Mouse (Mus musculus) thymus, adult 2 months (tissue): ENCODE results near the gene Rest. TPM values are rescaled to one million over a fixed set of nuclear protein-coding genes. Genes with fewer than 3 reads are reported as not detected.

ENCODE experiments used
- DNase-seq: peaks from one replicate; pipeline ENCODE4 v3.0.0; 2021
- H3K27ac ChIP-seq: fragments of 200-500 bp; 2 replicates; pipeline ENCODE4 v1.5.1; 2012; ENCODE audit warnings: low read length, control low read depth; ENCODE audit not compliant: control insufficient read depth, insufficient read depth
- H3K27me3 ChIP-seq: fragments of 200-500 bp; 2 replicates; pipeline ENCODE4 v1.6.1; 2012; ENCODE audit warnings: mild to moderate bottlenecking, low read length, moderate library complexity, mixed read lengths; ENCODE audit not compliant: control insufficient read depth, insufficient read depth
- H3K36me3 ChIP-seq: fragments of 200-500 bp; 2 replicates; pipeline ENCODE4 v1.6.1; 2012; ENCODE audit warnings: mild to moderate bottlenecking, low read length, moderate library complexity; ENCODE audit not compliant: control insufficient read depth, insufficient read depth
- H3K4me1 ChIP-seq: fragments of 200-500 bp; replicated peaks from 2 replicates; pipeline ENCODE4 v1.6.1; 2012; ENCODE audit warnings: low read length; ENCODE audit not compliant: control insufficient read depth, insufficient read depth
- H3K4me3 ChIP-seq: fragments of 200-500 bp; 2 replicates; pipeline ENCODE4 v1.5.1; 2012; ENCODE audit warnings: mild to moderate bottlenecking, low read length, control low read depth, moderate library complexity; ENCODE audit not compliant: control insufficient read depth, insufficient read depth
- CTCF ChIP-seq: fragments of 200-500 bp; IDR thresholded peaks from 2 replicates; pipeline ENCODE4 v1.5.1; 2012; ENCODE audit warnings: mild to moderate bottlenecking, control low read depth, low read length, moderate library complexity, borderline replicate concordance; ENCODE audit not compliant: control insufficient read depth, poor library complexity, insufficient read depth; ENCODE audit errors: extremely low read depth
- POLR2A ChIP-seq: fragments of 200-500 bp; IDR thresholded peaks from 2 replicates; pipeline ENCODE4 v1.6.1; 2012; ENCODE audit warnings: mild to moderate bottlenecking, low read length, control low read depth, moderate library complexity; ENCODE audit not compliant: control insufficient read depth, poor library complexity, insufficient read depth; ENCODE audit errors: extremely low read depth
- WGBS: fragments of 180-500 bp; shearing (Covaris S2); methylation state at CpG from one replicate; pipeline ENCODE4 v1.1.7; 2018; 5-methylcytosine and 5-hydroxymethylcytosine counted together
- polyA plus RNA-seq: library from polyadenylated mRNA; depleted of rRNA; stranded (reverse); fragments of >200 nt; gene quantifications from 2 replicates; pipeline ENCODE4 v1.2.3, GENCODE M21; 2012

The Rest gene
- polyA plus RNA-seq, 1 experiment: 14.0 TPM

- H3K4me3 ChIP-seq: no peak overlapping the region
- 73% methylated on average over 8 of the region's 8 CpGs for WGBS
- TF ChIP-seq POLR2A (no peak), CTCF (no peak)
- no peaks in the 10 kb centered on the region; the same call in 1 of the 2 replicates for H3K4me1 ChIP-seq
- H3K27me3 ChIP-seq: no peaks in the 10 kb centered on the region
- no peak for DNase-seq
- no peaks in the 10 kb centered on the region for H3K36me3 ChIP-seq
- H3K27ac ChIP-seq: no peak overlapping the region
Measured at GRCm38 (mm10) chr5:77252115-77252827, 13.0 kb upstream of the Rest start.

- H3K27ac ChIP-seq: no peak overlapping the region
- WGBS: 35% methylated on average over 1 of the region's 1 CpGs
- no peaks in the 10 kb centered on the region for H3K36me3 ChIP-seq
- no peaks in the 10 kb centered on the region; the same call in 1 of the 2 replicates for H3K4me1 ChIP-seq
- no peak for DNase-seq
- TF ChIP-seq POLR2A: no peak
- TF ChIP-seq CTCF: no peak
- H3K27me3 ChIP-seq: no peaks in the 10 kb centered on the region
- H3K4me3 ChIP-seq: no peak overlapping the region
Measured at GRCm38 (mm10) chr5:77253154-77253553, 12.1 kb upstream of the Rest start.

DNA sequence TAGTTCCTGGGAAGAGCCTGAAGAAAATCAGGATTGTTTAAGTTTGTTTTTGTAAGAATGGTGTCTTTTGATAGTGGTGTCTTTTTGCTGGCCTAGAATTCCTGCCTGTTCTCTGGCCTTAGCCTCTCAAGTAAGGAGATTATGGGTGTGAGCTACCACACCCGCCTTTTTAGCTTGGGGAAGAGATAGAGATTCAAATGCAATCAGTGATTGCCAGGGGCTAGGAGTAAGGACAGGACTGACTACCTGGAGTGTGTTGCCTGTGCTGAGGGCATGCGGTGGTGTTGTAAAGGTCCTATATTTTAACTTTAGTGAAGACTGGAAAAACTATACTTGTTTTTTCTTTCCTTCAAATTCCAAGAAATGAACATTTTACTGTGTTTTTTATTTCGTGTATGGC lies 10.9 kb upstream of the Rest start:
- 94% methylated on average over 3 of the region's 3 CpGs for WGBS
- TF ChIP-seq POLR2A (no peak), CTCF (no peak)
- DNase-seq: no peak
- no peak overlapping the region for H3K4me3 ChIP-seq
- no peak overlapping the region for H3K27ac ChIP-seq
- no peaks in the 10 kb centered on the region; the same call in 1 of the 2 replicates for H3K4me1 ChIP-seq
- H3K27me3 ChIP-seq: no peaks in the 10 kb centered on the region
- H3K36me3 ChIP-seq: no peaks in the 10 kb centered on the region

DNA sequence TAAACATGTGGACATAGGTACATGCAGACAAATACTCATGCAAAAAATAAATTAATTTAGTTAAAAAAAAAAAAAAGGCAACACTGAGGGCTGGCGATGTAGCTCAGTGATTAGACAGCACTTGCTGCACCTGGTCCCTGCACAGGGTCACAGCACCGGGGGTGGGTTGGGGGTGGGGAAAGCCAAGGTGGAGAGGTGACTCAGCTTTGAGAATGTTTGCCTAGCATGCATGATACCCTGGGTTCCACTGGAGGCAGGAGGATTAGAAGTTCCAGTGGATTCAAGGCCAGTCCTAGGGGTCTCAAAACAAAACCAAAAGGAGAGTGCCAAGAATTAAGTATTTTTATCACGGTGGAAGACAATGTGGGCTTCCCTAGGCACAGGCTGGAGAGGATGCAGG lies 7.7 kb upstream of the Rest start:
- 89% methylated on average over 3 of the region's 3 CpGs for WGBS
- Histone ChIP-seq H3K36me3 (no peaks in the 10 kb centered on the region), H3K4me1 (no peaks in the 10 kb centered on the region), H3K4me3 (no peak overlapping the region), H3K27ac (no peak overlapping the region), H3K27me3 (no peaks in the 10 kb centered on the region)
- DNase-seq: no peak
- TF ChIP-seq POLR2A (no peak), CTCF (no peak)

DNA sequence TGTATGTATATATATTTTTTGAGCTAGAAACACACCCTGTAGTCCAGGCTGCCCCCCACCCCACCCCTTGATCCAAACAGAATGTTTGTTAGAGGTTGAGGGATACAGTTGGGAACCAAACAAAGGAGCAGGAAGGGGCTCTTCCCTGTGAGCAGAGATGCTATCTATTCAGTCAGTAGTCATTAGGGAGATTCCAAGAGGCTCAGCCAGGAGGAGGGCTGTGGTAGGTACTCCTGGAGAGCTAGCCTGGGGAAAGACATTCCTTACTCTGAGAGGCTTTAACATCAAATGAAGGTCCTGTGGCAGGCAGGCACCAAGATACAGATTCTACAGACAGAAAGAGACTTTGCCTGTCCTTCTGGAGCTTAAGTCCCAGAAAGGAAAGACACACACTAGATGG lies 6.0 kb upstream of the Rest start:
- H3K27ac ChIP-seq: no peak overlapping the region
- no peaks in the 10 kb centered on the region for H3K4me1 ChIP-seq
- no peak for TF ChIP-seq CTCF
- no peak for TF ChIP-seq POLR2A
- no peak for DNase-seq
- H3K27me3 ChIP-seq: no peaks in the 10 kb centered on the region
- H3K4me3 ChIP-seq: no peak overlapping the region
- H3K36me3 ChIP-seq: no peaks in the 10 kb centered on the region

GRCm38 (mm10) chr5:77260141-77260540 lies 5.2 kb upstream of the Rest start:
- DNase-seq: no peak
- H3K36me3 ChIP-seq: no peaks in the 10 kb centered on the region
- no peak overlapping the region for H3K4me3 ChIP-seq
- TF ChIP-seq CTCF (no peak), POLR2A (no peak)
- WGBS: 80% methylated on average over 6 of the region's 6 CpGs
- H3K4me1 ChIP-seq: no peaks in the 10 kb centered on the region; the same call in 1 of the 2 replicates
- no peak overlapping the region for H3K27ac ChIP-seq
- H3K27me3 ChIP-seq: no peaks in the 10 kb centered on the region

DNA sequence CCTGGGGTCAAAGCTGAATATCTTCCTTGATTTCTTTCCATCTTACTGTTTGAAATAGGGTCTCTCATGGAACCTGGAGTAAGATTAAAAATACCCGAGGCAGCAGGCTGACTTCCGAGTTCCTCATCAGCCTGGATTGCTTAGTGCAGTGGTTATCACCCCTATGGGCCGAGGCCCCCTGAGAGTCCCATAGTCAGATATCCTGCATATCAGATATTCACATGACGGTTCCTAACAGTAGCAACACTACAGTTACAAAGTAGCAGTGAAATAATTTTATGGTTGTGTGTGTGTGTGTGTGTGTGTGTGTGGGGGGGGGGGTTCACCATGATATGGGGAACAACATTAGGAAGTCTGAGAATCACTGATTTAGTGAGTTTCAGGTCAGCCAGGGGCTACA lies 4.2 kb upstream of the Rest start:
- H3K36me3 ChIP-seq: no peaks in the 10 kb centered on the region
- H3K27ac ChIP-seq: no peak overlapping the region
- H3K4me1 ChIP-seq: no peaks in the 10 kb centered on the region; the same call in 1 of the 2 replicates
- TF ChIP-seq POLR2A (no peak), CTCF (no peak)
- 97% methylated on average over 4 of the region's 4 CpGs for WGBS
- no peak for DNase-seq
- H3K27me3 ChIP-seq: no peaks in the 10 kb centered on the region
- no peak overlapping the region for H3K4me3 ChIP-seq
